Mouse (Mus musculus) embryonic stem cell, embryonic (primary cell): Measurements from ENCODE around the gene Wdr92.

Experiments used
- CTCF ChIA-PET, 4 experiments: fragments of 300-600 bp in 2 of 4; fragments of 350-600 bp in 2 of 4; sonication (Branson Sonifier 250); formaldehyde crosslinking; loops; one replicate each; lab custom pipeline; 2022; ENCODE audit warnings: inconsistent platforms in 2 of 4; lab: Charles Lee
- POLR2A ChIA-PET, 4 experiments: fragments of 300-600 bp in 2 of 4; fragments of 350-600 bp in 2 of 4; sonication (Branson Sonifier 250); formaldehyde crosslinking; loops; one replicate each; lab custom pipeline; 2022; ENCODE audit warnings: antibody characterized with exemption in 4 of 4, inconsistent platforms in 1 of 4; lab: Charles Lee

Gene Wdr92

DNA sequence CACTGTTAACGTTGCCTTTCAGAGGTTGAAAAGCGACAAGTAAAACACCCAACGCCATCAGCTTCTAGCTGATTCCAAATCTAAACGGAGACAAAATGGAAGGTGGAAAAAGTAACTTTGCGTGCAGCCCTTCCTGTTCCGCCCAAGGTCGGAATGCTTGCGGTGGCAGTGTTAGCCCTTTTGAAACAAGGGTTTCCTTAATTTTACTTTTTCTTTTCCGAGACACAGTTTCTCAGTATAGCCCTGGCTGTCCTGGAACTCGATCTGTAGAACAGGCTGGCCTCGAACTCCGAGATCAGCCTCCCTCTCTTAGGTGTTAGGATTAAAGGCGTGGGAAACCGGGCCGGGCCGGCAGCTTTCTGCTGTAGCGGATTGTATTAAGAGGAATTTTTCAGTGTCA, 76.0 kb downstream of the Wdr92 start:
- POLR2A ChIA-PET = interaction anchor here in 3 of 4 experiments (0.5 to 1.5 kb wide), 9 partner anchors 10 to 307 kb away, joined by 3 to 7 read pairs (median 4); partner anchors contain the start of genes Fbxo48 (in 1 of the 3) and Ppp3r1 (in 1 of the 3)
- CTCF ChIA-PET = no interaction called here

DNA sequence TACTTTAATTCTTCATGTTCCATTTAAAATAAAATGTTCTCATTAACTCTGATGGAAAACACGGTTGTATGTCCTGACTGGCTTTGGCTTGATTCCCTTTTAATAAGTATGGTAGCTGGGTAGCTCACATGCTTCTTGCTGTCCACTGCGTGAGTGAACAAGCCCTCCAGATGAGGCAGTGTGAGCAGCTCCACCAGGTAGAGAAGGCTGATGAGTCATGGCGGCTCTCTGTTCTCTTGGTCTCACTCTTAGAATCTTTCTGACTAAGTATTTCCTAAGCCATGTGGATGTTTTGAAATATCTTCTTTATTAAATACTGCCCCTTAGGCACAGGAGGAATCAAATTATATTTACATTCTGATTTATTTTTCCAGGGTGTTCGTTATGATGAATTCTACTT, 85.3 kb downstream of the Wdr92 start:
- POLR2A ChIA-PET = interaction anchor here in 1 of 4 experiments (0.8 kb wide), 1 partner anchor 794 kb away, joined by 3 read pairs; no protein-coding TSS in a partner anchor
- CTCF ChIA-PET = no interaction called here

DNA sequence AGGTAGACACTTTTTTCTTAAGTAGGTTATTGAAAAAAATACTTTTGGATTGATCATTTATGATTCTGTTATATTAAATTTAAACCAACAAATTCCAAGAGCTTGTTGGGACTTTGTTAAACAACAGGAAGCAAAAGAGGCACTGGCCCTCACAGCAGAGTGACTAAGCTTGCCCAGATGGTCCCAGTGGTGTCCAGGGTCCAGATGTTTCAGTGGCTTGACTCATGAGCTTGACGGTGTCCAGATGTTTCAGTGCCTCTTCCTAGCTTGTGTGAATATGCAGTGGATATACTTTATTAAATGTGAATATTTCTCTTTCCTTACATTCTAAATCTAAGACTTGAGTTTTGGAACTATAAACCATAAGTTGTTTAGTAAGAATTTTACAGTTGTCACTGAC, 86.9 kb downstream of the Wdr92 start:
- POLR2A ChIA-PET = interaction anchor here in 1 of 4 experiments (1.3 kb wide), 1 partner anchor 12 kb away, joined by 3 read pairs; no protein-coding TSS in a partner anchor
- CTCF ChIA-PET = interaction anchor here in 2 of 4 experiments (0.6 kb wide), 2 partner anchors 16 to 186 kb away, joined by 4 to 8 read pairs; no protein-coding TSS in a partner anchor

DNA sequence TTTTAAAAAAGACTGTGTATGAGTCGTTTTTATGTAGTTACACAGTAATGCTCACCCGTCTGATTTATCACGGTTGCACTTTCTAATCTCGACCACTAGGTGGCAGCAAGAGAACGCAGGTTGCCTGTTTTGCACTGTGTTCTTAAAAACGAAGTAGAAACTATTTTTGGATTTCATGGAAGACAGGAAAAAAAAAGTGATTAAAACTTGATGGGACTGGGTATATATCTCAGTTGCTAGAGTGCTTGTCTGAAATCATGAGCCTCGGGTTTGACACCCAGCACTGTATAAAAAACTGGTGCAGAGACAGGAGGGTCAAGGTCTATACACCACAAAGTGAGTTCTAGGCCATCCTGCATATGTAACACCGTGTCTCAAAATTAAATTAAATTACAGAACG, 98.1 kb downstream of the Wdr92 start:
- CTCF ChIA-PET = interaction anchor here in 2 of 4 experiments (0.7 kb wide), 2 partner anchors 61 to 181 kb away, joined by 3 read pairs; no protein-coding TSS in a partner anchor

More for the DNA sequence above, 98.1 kb downstream of the Wdr92 start:
- POLR2A ChIA-PET = no interaction called here
